Mouse (Mus musculus) lung, adult 2 months (tissue): ENCODE data around the gene Naa80.

Experiments
- CTCF ChIP-seq: fragments of 200-500 bp; IDR thresholded peaks from 2 replicates; pipeline ENCODE4 v1.5.1; 2011; ENCODE audit warnings: mild to moderate bottlenecking, low read length, control low read depth; ENCODE audit not compliant: insufficient read depth
- POLR2A ChIP-seq: fragments of 200-500 bp; IDR thresholded peaks from 2 replicates; pipeline ENCODE4 v1.6.1; 2011; ENCODE audit warnings: low read depth, mild to moderate bottlenecking, control low read depth, low read length, borderline replicate concordance; ENCODE audit errors: extremely low read depth

DNA sequence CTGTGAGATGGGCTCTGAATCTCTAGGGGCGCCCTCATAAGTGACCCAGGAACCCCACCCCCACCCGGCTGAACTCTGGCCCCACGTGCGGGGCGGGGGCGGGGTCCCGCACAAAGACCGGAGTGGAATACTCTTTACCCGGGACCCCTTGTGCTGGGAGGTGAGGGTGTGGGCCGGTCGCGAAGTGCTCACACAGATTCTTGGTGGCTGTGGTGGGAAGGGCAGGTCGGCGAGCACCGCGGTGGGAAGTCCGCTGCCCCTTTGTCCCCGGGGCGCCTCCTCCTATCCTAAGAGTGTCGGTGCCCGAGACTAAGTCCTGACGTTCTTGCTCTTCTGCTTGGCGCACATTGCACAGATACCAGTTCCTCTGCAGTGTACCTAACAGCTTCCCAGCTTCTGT lies 9.4 kb upstream of the Naa80 start:
- no peak for TF ChIP-seq CTCF
- no peak for TF ChIP-seq POLR2A
